Mouse (Mus musculus): Measurements from ENCODE around the gene Stac2.

Stac2 gene

GRCm38 (mm10) chr11:98050940-98051339, 2.3 kb downstream of the Stac2 start:
- CTCF ChIA-PET = interaction anchor here (0.6 kb wide), 1 partner anchor 59 kb away, joined by 5 read pairs; no protein-coding TSS in a partner anchor

DNA sequence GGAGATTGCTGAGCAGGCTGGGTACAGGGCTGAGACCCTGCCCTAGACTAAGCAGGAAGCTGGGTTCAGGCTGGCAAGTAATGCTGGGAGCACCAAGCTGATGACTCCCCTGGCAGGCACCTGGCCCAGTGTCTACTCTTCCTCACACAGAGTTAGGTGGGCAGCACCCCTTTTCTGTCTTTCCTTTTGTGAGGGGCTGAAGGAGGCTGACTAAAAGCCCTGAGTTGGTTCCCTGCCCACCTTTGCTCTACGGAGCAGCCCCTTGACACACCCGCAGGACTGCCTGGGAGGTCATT, 2.8 kb downstream of the Stac2 start:
- CTCF ChIA-PET = interaction anchor here (1.2 kb wide), 1 partner anchor 28 kb away, joined by 4 read pairs; no protein-coding TSS in a partner anchor

DNA sequence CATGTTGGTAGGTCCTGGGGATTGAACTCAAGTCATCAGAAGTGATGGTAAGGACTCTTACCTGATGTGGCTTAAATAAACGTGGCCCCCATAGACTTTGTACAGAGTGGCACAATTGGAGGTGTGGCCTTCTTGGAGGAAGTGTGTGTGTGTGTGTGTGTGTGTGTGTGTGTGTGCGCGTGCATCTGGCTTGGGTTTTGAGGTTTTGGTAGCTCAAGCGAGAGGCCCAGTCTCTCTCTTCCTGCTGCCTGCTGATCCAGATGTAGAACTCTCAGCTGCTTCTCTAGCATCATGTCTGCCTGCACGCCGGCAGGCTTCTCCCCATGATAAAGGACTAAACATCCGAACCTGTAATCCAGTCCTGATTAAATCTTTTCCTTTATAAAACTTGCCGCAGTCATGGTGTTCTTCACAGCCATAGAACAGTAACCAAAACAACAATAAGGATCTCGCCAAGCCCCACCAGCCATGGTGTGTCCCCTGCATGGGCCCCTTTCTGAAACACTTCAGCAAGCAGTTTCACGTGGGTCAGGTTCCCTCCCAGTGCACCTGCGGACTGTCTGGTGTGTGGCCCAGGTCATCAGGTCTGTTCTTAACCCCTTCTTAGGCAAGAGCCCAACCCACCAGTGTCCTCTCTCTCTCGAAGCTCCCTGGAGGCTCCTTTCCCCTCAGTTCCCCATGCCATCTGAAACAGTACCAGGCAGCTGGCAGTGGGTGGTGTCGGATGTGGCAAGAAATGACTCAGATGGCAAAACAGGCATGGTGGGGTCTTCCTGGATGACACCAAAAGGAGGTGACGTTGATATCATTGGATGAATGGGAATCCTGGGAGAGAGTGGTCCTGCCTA, 3.4 kb downstream of the Stac2 start:
- CTCF ChIA-PET = interaction anchor here (1.2 kb wide), 1 partner anchor 28 kb away, joined by 4 read pairs; no protein-coding TSS in a partner anchor

DNA sequence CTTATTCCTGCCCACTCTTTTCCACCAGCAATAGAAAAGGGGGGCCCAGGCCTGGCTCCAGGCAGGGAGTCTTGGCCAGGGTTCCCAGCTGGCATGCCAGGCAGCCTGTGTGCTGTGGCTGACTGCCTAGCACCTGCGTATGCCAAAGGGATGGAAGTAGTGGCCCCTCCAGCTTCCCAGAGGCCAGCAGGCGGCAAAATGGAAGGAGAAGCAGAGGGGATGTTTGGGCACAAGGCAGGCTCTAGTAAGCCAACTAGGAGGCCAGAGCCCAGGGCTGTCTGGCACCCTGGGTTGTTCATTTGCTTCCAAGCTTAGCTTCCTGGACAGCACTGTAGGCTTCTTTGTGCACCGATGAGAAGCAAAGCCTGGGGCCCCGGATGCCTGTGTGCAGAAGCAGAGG, 5.5 kb downstream of the Stac2 start:
- CTCF ChIA-PET = interaction anchor here (0.6 kb wide), 1 partner anchor 170 kb away, joined by 5 read pairs; no protein-coding TSS in a partner anchor

- CTCF ChIA-PET = no interaction called here
Measured at GRCm38 (mm10) chr11:98046466-98046865, 6.8 kb downstream of the Stac2 start.

- CTCF ChIA-PET = no interaction called here
Measured at GRCm38 (mm10) chr11:98045596-98045995, 7.7 kb downstream of the Stac2 start.

GRCm38 (mm10) chr11:98044074-98044473, 9.2 kb downstream of the Stac2 start:
- CTCF ChIA-PET = no interaction called here

- CTCF ChIA-PET = interaction anchor here (0.7 kb wide), 1 partner anchor 144 kb away, joined by 17 read pairs; no protein-coding TSS in a partner anchor
Measured at GRCm38 (mm10) chr11:98042741-98043140, 10.5 kb downstream of the Stac2 start.

- CTCF ChIA-PET = no interaction called here
Measured at GRCm38 (mm10) chr11:98040975-98041374, 12.3 kb downstream of the Stac2 start.

- CTCF ChIA-PET = no interaction called here
Measured at GRCm38 (mm10) chr11:98037871-98038270, 15.4 kb downstream of the Stac2 start.

GRCm38 (mm10) chr11:98035977-98036377, 17.3 kb downstream of the Stac2 start:
- CTCF ChIA-PET = no interaction called here

GRCm38 (mm10) chr11:98034840-98035239, 18.4 kb downstream of the Stac2 start:
- CTCF ChIA-PET = interaction anchor here (0.8 kb wide), 1 partner anchor 42 kb away, joined by 3 read pairs; no protein-coding TSS in a partner anchor

GRCm38 (mm10) chr11:98034061-98034460, 19.2 kb downstream of the Stac2 start:
- CTCF ChIA-PET = interaction anchor here (0.6 kb wide), 1 partner anchor 9 kb away, joined by 5 read pairs; no protein-coding TSS in a partner anchor

GRCm38 (mm10) chr11:98031443-98031770, 21.9 kb downstream of the Stac2 start:
- CTCF ChIA-PET = interaction anchor here (0.5 to 1.9 kb wide), 3 partner anchors 44 to 571 kb away, joined by 3 to 12 read pairs (median 11); no protein-coding TSS in a partner anchor

GRCm38 (mm10) chr11:98030701-98031442, 22.4 kb downstream of the Stac2 start:
- CTCF ChIA-PET = interaction anchor here (0.5 to 1.9 kb wide), 3 partner anchors 44 to 1058 kb away, joined by 3 to 12 read pairs (median 11); no protein-coding TSS in a partner anchor

- CTCF ChIA-PET = no interaction called here
Measured at GRCm38 (mm10) chr11:98027785-98028184, 25.5 kb downstream of the Stac2 start.

- CTCF ChIA-PET = no interaction called here
Measured at GRCm38 (mm10) chr11:98027297-98027688, 26.0 kb downstream of the Stac2 start.

- CTCF ChIA-PET = interaction anchor here (0.7 kb wide), 1 partner anchor 19 kb away, joined by 4 read pairs; no protein-coding TSS in a partner anchor
Measured at GRCm38 (mm10) chr11:98026570-98027296, 26.5 kb downstream of the Stac2 start, which contains the start of gene Rpl19. Gene Rpl19 (plus strand): TSS chr11:98026710.

DNA sequence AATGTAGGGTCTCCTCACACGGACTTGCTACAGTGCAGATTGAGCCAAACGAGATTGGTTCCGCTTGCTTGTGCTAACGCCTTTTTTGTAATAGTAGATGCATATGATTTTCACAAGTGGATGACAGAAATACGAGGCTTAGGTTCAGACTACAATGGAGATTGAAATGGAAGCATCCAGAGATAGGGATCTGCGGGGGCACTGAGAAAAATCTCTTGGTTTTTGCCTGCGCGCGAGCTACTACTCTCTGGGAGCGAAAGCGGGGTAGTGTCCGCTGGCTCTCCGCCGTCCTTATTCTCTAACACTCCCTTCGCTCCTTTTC, 27.1 kb downstream of the Stac2 start:
- CTCF ChIA-PET = interaction anchor here (0.7 kb wide), 1 partner anchor 18 kb away, joined by 4 read pairs; no protein-coding TSS in a partner anchor

DNA sequence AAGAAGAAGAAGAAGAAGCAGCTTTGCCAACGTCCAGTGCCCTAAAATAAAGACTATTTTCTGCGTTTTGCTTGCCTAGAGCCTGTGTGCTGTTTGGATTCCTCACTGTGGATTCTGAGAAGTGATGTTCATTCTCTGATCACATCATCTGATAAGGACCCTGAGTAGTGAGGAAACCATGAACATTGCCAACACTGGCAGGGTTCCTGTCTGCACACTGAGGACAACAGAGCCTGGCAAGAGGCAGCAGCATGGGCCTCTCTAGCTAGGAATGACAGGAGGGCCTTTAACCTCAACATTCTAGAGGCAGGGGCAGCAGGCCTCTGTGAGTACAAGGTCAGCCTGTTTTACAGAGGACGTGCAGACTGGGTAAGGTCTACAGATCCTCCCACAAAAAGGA, 28.7 kb downstream of the Stac2 start:
- CTCF ChIA-PET = interaction anchor here (0.7 kb wide), 1 partner anchor 178 kb away, joined by 3 read pairs; no protein-coding TSS in a partner anchor

GRCm38 (mm10) chr11:98022555-98023371, 30.5 kb downstream of the Stac2 start, which contains the start of gene Cacnb1:
Gene Cacnb1 (minus strand): TSS chr11:98023034.
- CTCF ChIA-PET = interaction anchor here (0.5 to 1.4 kb wide), 4 partner anchors 12 to 224 kb away, joined by 4 to 5 read pairs (median 4); partner anchors contain the start of gene Lasp1
